Mouse (Mus musculus): ENCODE results near the gene Htr3b.

DNA sequence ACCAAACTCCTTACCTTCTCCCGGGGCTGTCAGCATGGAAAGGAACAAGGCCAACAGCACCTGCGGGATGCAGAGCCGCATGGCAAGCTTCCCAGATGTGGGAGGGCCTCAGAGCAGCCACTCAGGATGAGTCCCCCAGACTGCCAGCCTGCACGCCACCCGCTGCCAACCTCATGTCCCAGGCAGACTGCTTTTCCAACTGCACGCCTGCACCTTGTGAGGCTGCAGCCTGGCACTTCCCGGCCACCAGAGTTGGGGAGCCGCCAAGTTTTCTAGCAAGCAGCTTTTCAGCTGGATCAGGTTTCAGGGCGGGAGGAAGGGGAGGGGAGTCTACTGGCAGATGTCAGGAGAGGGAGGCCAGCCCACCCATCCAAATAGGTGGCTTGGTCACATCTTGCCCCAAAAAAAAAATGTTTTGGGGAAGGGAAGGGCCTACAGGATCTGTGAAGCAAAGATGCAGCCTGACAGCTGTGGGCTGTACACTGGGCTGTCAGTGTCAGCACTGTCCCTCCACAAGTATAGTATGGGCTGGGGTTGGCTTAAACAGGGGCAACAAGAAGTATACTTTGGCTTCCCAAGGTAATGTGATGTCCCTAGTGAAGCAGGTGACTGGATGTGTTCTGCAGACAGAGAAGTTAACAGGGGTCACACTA is 53.8 kb downstream of the Htr3b start, which contains the start of gene Htr3a:
- TF ChIP-seq CTCF (IDR thresholded peaks at IDR 0.05; ENCODE audit: extremely low read depth, insufficient read depth, insufficient read length, insufficient replicate concordance) (no peak), POLR2A (IDR thresholded peaks at IDR 0.05; ENCODE audit: low read depth, low read length) (no peak)
